Mouse (Mus musculus) testis, adult 2 months (tissue): ENCODE data around the gene Znhit6.

Experiments
- CTCF ChIP-seq: fragments of 200-500 bp; IDR thresholded peaks from 2 replicates; pipeline ENCODE4 v1.5.1; 2012; ENCODE audit warnings: low read depth, mild to moderate bottlenecking, inconsistent platforms, low read length, moderate library complexity; ENCODE audit not compliant: control insufficient read depth, insufficient read depth, insufficient replicate concordance
- POLR2A ChIP-seq: fragments of 200-500 bp; IDR thresholded peaks from 2 replicates; pipeline ENCODE4 v1.6.1; 2012; ENCODE audit warnings: low read depth, mild to moderate bottlenecking, inconsistent platforms, low read length, moderate library complexity; ENCODE audit not compliant: control insufficient read depth

- TF ChIP-seq CTCF (no peak), POLR2A (no peak)
Observed at GRCm38 (mm10) chr3:145646666-145647065, 70.7 kb downstream of the Znhit6 start.
